Mouse (Mus musculus): ENCODE data around the gene Rbpjl.

Rbpjl gene

DNA sequence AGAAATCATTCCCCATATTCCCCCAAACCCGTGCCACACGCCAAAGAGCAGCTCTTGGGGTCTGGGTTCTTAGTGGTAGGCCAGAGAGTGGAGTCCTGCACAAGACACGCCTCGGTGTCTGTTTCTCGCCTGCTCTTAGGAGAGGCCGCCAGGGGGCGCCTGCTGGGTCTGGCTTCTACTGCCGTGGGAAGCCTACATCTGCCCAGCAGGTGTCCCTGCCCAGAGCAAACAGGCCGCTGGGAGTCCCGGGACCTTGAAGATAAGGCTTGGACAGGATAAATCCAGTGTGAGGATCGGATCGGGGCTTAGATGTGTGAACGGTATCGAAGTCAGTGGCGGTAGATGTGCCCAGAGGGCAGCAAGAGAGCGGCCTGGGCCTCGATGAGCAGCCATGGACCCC, at the start of gene Rbpjl:
Rbpjl (plus strand) TSS at position 236 of the 400 bp plus-strand sequence.
- peak; percentile 82 for DNase-seq (ENCODE audit: low spot score)

- no peak for DNase-seq (ENCODE audit: low spot score)
Observed at GRCm38 (mm10) chr2:164353356-164353755, 49.6 kb upstream of the Rbpjl start.

DNA sequence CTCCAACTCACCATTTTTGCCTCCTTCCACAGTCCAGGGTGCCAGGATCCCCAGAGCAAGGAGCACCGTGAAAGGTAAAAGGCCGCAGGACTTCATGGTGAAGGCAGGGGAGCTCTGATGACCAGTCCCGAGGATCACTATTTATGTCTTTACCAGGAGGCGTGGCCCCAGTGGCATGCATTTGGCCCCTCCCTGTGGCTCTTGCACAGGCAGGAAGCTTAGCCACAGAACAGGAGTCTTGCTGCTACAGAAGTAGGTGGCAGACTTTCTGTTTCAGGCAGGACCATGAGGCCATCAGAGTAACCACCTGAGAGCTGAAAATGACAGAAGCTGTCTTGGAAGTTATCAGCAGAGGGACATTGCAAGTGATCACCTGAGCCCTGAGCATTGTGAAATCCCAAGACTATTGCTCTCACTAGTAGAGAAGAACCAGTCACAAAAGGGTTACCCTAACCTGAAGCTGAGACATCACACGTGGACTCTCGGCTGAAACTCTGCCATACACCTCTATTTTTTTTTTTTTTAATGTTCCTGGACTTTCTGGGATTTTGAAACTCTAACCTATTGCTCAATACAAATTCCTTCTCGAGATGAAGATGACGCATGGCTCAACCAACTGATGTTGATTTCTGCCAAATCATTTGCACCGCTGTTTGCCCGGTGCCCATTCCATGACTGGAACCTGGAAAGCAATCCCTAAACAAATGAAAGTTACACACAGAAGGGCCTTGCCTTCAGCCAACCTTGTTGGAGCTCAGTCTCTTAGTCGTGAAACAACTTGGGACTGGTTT, 46.6 kb upstream of the Rbpjl start:
- peak; percentile 60 for DNase-seq (ENCODE audit: low spot score)

- DNase-seq (ENCODE audit: low spot score) = no peak
Observed at GRCm38 (mm10) chr2:164358373-164358772, 44.6 kb upstream of the Rbpjl start.

- no peak for DNase-seq (ENCODE audit: low spot score)
Observed at GRCm38 (mm10) chr2:164359031-164359430, 43.9 kb upstream of the Rbpjl start.

- no peak for DNase-seq (ENCODE audit: low spot score)
Observed at GRCm38 (mm10) chr2:164359668-164360067, 43.3 kb upstream of the Rbpjl start.

GRCm38 (mm10) chr2:164360974-164361657, 41.8 kb upstream of the Rbpjl start:
- DNase-seq (ENCODE audit: low spot score) = peak; percentile 21

DNA sequence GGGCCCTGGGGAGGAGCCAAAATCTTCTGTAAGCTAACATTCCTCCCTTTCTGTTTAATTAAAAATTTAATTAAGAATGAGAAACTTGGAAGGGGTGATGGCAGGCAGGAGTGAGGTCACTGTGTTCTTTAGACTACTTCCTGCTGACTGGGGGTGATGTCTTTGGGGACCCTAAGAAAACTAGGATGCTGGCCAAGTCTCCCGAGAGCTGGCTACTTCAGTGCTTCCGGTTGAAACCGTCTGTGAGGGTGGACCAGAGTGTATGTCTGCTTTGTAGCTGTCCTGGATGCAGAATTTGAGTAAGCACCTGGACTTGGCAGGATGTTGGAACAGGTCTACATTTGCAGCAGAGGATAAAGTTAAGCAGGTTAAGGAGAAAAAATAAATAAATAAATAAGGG, 36.0 kb upstream of the Rbpjl start:
- DNase-seq (ENCODE audit: low spot score) = no peak

DNA sequence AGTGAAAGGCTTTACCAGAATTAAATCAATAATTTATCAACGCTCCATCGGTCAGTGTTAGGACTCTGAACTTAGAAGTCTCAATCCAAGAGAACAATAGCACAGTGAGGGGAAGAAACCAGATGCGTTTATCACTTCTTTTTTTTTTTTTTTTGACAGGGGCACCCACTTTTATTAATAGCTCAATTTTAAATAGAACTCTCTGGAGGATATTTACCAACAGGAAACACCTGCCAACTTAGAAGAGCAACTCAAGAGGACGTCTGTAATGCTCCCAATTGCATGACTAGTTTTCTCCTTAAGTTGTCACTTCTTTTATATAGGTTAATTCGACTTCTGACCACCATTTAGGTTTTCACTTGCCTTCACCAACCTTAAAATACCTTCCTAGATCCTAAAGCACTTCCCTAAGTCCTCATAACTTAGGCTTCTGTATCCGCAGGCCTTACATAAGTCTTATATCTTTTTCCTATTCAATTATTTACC, 34.3 kb upstream of the Rbpjl start:
- no peak for DNase-seq (ENCODE audit: low spot score)

DNA sequence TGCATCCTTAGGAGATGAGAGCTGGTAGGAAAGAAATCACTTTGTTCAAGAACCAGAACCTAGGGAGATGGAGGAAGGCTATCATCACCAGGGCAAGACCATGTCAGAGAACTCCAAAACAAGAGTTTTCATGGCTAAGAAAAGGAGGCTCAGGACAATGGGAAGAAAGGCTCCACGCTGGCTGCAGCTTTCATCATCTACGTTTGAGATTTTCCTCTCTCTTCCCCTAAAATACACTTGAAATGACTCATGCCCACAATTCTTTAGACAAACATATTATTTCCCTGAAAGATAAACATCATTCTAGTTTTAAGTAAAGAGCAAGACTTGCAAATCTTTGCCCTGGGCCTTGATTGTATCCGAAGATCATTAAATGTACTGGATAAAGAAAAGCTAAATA, 31.6 kb upstream of the Rbpjl start:
- no peak for DNase-seq (ENCODE audit: low spot score)

DNA sequence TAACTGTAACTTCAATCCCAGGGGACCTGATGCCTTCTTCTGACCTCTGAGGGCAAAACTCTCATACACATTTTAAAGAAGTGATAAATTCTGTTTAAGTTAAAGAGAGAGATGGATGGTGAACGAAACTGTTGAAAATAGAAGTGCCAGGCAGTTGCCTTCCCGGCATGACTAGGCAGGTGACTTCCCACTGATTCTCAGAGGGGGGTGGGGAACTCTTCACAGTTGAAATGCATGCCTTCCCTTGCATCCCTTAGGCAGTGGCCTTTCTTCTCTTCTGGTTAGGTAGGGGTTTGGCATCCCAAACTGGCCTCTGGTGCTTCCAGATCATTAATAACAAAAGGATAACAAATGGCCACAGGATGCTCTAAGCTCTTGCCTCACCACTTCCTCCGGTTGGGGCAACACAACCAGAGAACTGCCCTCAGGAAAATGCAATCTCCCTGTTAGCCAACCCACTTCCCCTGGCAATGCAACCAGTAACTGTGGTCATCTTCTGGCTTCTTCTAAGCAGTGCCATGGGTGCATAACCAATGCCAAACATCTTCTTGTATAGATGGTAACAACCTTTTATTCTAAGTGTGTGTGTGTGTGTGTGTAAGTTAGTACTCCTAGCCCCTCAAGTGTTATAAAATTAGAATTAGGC, 30.4 kb upstream of the Rbpjl start:
- DNase-seq (ENCODE audit: low spot score) = peak; percentile 29

DNA sequence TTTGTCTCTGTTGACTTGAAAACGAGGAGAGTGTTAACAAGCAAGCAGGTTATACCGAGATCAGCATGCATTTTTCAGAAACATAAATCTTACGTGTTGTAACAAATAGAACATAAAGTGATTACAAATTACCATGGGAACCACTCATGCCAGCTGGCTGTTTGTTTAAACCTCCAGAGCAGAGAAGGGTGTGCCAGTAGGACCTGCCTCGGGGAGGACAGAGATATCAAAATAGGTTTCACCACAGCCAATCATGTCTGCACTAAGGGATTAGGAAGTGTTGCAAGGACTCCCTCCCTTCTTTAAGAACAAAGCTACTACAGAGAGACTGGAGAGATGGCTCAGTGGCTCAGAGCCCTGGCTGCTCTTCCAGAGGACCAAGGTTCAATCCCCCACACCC, 29.8 kb upstream of the Rbpjl start:
- peak; percentile 55 for DNase-seq (ENCODE audit: low spot score)

GRCm38 (mm10) chr2:164377478-164378426, 25.2 kb upstream of the Rbpjl start:
- no peak for DNase-seq (ENCODE audit: low spot score)

- DNase-seq (ENCODE audit: low spot score) = no peak
Observed at GRCm38 (mm10) chr2:164381726-164382125, 21.2 kb upstream of the Rbpjl start.

DNA sequence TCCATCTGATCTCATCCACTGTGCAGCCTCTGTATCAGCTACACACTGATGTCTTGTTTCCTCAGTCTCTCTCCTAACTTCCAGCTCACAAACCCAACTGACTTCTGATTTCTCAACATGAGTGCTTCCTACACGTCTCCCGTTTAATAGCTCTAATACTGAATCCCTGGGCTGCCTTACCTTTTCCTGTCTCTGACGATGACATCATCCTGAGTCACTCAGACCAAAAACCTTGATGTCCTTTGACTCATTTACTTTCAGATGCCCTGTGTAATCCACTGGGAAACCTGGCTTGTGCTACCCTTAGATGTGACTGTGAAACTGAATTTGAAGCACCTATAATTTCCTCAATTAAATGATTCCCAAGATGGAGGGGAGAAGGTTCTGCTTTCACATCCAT, 20.0 kb upstream of the Rbpjl start:
- DNase-seq (ENCODE audit: low spot score) = no peak

DNA sequence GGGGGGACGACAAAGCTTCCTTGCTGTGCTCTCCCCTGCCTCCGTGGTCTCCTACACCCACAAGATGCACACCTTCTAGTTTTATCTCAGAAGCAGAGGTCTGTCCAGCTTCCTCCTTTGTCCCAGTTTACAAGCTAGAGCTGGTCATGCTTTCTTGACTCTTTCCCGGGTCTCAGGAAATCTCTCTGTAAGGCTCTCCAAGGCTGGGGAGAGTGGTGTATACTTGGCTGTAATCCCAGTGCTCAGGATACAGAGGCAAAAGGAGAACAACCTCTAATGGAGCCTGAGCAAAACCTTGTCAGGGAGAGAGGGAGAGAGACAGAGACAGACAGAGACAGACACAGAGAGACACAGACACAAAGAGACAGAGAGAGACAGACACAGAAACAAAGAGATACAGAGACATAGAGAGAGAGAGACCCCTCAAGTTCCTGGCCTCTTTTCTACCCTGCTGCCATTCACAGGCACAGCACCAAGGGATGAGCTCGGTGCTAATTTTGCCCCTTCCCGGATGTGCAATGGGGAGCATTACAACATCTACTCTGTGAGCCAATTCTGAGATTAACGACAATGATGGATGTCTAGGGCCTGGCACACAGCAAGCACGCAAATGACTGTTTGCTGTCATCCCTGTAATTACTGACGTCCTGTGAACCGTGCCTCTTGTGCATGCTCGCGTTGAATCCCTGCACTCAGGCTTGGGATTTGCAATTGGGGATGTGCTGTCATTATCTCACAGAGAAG, 19.1 kb upstream of the Rbpjl start:
- no peak for DNase-seq (ENCODE audit: low spot score)

GRCm38 (mm10) chr2:164385927-164386763, 16.8 kb upstream of the Rbpjl start:
- no peak for DNase-seq (ENCODE audit: low spot score)

GRCm38 (mm10) chr2:164386953-164387352, 16.0 kb upstream of the Rbpjl start:
- DNase-seq (ENCODE audit: low spot score) = peak; percentile 52

GRCm38 (mm10) chr2:164389020-164389419, 13.9 kb upstream of the Rbpjl start, which contains the start of gene Slpi:
Gene Slpi (minus strand): TSS chr2:164389095.
- no peak for DNase-seq (ENCODE audit: low spot score)

DNA sequence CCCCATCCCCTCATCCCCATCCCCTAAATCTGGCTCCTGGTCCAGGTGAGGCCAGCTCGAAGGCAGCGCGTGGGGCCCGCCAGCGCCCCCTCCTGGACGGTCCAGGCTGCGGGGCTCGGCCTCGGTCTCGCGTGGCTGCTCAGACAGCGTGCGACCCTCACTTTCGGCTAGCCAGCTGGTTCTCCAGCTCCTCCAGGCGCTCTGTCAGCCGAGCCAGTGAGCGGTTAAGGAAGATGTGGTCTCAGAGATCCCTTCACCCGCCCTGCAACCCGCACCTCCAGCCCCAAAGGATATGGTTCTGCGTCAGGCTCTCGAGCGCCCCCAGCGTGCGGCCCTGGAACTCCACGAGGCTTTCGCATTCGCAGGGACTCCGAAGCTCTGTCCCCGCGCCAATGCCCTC, 13.4 kb upstream of the Rbpjl start:
- peak; percentile 80 for DNase-seq (ENCODE audit: low spot score)
